Mouse (Mus musculus) yolk sac, embryonic 10.5 days (tissue): Measurements from ENCODE around the gene Arid5b.
"Not testable (repeated sequence)": the region's sequence is repeated elsewhere in the genome, so short reads cannot be mapped to it uniquely, and the experiment has no call there.

ENCODE experiments used
- DNase-seq: peaks from one replicate; pipeline ENCODE4 v3.0.0-alpha.2; 2017; ENCODE audit warnings: low spot score

Arid5b gene

DNA sequence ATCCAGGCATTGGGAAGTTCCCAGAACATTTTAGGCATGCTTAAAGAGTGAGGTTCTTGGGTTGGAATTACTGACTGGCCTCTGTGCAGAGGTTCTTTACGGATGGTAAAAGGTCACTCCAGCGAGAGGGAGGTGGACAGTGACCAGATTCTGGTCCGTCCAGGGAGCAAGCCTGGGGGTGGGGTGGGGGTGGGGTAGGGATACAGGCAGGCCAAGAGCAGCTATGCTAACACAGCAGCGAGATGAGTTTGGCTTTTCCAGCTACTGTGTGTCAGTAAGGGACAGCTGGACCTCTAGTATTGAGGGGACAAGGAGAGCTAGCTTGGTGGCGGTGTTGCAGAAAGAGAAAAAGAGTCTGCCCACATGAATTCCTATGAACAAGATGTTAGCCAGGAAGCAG lies 167.9 kb downstream of the Arid5b start:
- no peak for DNase-seq

DNA sequence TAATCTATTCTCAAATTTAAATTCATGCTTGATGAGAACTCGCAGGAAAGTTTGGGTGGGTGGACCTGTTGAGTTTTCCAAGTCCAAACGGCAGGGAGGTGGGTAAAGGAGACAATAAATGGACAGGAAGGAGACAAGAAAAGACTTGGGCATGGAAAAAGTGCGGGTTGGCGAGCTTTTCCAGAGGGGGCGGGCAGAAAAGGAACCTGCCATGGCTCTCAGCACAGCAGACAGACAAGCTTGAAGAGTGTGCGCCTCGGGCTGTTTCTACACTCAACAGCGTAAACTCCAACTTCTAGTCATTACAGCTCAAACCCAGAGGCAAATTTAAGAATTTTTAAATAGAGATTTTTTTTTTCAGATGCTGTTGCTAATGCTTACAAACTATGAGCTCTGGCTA lies 168.4 kb downstream of the Arid5b start:
- DNase-seq = no peak

DNA sequence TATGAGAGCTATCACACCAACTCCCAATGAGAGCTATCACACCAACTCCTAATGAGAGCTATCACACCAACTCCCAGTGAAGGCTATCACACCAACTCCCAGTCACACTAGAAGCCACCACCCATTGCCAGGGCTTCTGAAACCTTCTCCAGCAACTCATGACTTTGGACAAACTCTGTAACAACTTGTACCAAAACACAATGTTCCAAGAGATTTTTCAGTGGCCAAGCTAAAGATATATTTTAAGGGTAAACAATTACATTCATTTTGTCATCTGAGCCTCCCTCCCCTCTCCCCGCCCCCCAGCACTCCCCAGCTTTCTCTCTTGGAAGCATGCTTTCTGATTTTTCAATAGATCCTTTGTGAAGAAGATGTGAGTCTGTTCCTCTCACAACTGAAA lies 168.9 kb downstream of the Arid5b start:
- DNase-seq = no peak

DNA sequence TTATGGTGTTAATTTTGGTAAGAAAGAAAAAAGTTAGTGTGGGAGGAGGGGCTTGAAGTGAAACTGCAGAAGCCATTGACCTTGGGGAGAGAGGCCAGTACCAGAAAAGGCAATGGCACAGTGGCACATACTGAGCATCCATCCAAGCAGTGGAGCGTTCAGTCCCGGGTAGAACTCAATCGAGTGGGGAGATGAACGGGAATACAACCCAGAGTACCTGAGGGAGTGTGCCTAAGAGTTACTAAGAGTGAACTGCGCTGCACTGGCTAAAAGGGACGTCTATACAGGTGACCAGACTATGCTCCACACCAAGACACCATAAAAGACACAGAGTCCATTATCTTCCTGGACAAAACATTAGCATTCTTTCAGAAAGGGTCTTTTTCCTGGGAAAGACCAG lies 170.8 kb downstream of the Arid5b start:
- DNase-seq = no peak

DNA sequence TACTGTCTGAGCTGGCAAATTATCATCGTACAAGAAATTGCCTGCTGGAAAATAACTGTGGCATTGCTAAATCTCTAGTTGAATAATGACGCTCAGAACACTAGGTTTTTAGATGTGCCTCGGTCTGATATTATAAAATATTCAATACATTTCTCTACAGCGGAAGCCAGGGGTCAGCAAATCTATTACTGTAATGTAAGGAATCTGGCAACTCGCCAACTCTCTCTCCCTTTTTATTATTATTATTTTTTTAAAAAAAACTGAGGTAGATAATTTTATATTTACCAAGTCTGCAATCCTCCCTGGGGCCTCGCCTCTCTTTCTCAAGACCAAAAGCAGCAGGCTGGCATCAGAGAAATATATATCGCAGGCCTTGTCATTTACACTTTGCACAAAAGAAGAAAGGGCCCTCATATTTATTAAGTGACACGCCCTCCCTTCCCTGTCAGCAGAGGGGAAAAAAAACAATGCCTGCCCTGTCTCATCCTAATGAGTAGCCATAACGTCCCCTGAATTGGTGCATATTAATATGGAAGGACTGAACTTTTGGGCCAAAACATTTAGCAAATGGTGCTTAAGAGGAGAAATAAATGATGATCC lies 172.1 kb downstream of the Arid5b start:
- DNase-seq = no peak

DNA sequence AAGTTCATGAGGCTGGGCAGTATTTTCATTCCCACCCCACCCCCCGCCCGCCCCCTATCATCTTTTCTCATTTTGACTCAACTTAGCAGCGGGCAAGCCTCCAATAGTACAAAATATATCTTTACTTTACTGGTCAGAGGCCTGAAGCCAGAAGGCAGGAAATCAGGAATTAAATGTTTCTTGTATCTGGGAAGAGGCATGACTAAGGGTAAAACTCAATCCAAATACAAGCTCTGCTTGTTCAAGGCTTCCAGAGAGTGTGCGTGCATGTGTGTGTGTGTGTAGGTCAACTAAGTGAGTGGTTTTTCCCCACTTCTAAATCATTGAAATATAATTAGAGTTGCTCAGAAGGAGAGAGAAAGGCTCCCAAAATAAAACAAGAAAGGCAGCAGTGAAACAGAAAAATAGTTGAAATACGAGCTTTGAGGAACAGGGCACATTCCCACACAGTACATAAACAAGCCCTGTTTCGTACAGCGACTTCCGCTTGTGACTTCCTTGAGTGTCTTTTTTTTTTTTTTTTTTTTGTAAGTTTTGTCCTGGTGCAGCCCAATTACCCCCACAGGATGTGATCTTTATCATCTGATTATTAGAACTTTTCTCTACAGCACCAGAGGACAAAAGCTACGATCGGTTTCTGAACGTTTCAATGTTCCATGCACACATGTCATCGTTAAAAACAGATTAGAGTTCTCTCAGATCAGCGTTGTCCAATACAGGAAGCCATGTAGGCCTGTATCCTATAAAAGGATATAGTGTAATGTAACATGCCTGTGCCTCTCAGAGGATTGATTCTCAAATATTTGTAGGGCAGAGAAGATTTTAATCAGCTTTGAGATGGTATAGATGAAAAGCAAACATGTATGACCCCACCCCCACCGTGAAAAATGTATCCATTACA lies 173.4 kb downstream of the Arid5b start:
- no peak for DNase-seq

DNA sequence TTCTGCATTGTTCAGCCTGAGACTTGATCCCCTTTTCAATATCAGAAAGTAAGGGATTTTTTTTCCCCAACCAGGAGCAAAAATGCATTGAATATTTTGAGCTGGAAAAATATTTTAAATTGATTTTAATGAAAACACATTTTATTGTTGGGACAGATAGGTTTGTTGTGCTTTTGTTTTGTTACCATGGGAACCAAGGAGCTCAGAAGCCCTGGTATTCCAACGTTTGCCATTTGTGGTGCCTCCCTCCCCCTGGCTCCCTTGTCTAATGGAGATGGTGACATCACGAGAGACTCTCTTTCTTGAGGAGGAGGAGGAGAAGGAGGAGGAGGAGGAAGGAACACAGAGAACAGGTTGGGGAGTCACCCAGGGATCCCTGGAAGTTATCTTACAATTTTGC lies 174.1 kb downstream of the Arid5b start:
- DNase-seq = no peak

DNA sequence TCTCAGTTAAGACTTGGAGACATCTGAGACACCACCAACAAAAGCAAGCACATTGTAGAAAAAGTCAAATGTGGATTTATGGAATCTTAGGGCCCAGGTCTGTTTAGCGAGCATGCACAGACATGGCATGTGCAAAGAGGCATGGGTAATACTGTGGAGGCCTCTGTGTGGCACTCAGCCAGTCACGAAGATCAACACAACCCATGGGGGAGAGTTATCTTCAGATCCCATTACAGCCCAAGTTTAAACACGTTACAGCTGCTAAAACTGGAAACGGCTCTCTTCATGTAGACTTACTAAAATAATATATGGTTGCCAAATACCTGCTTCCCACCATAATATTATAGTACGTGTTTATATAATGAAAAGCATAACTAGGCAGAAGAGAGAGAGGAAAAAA lies 174.6 kb downstream of the Arid5b start:
- no peak for DNase-seq

DNA sequence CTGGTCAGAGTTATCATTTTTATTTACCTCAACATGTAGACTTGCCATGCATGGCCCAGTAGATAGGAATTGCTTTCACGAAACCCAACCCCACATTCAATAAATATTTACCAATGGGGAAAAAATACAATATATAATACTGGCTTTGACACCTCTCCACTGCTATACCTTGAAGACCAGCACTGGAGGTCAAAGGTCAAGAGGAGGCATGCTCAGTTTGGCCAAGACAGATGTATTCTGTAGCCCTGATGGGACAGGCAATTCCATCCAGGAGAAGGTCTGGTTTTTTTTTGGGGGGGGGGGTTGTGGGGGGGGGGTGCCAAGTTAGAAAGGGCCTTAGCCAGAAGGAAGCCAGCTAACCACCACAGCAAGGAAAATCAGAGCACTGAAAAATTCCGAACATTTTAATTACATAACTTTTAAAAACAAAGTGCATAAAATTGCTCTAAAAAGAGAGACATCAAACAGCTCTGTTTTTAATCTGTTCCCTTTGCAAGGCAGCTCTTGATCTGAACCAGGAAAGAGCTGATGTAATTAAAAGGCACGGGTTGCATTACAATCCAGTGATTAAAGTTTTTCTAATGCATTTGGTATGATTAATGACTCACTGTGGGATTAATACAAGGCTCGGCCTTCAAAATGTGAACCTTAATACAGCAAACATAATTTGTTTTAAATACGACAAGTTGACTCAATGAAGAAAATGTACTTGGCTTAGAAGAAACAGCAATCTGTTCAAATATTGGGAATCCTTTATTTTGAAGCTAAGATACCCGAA lies 175.3 kb downstream of the Arid5b start:
- no peak for DNase-seq

DNA sequence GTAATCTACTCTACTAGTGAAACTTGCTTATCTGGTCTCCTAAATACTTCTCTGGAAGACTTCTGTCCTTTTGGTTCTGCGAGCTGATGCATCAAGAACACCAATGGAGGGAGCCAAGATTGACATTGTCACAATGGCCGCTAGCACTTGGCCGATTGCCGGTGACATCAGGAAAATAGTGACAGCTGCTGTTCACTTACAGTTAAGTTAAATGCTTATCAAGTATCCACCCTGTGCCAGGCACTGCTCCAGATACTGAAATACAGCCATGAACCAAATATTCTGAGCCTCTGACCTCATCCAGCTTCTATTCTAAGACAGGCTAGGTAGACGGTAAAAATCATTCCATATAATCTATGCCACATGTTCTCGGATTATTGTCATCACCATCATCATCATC lies 176.0 kb downstream of the Arid5b start:
- DNase-seq = no peak

DNA sequence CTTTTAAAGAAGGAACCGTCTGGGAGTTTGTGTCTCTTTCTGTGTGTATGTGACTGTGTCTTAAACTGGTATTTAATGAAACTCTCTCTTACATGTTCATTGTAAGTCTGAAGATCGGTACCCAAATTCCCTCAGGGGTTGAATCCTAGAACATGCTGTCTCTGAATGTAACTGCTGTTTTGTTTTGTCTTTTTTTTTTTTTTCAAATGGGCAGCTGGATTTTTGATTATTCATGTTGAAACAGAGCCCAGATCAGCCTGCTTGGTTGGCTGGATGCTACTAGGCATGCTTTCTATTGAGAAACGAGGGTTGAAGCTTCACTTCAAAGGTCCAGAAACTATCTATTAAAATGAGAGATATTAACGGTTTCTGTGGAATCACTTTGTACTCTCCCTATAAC lies 177.3 kb downstream of the Arid5b start:
- no peak for DNase-seq

DNA sequence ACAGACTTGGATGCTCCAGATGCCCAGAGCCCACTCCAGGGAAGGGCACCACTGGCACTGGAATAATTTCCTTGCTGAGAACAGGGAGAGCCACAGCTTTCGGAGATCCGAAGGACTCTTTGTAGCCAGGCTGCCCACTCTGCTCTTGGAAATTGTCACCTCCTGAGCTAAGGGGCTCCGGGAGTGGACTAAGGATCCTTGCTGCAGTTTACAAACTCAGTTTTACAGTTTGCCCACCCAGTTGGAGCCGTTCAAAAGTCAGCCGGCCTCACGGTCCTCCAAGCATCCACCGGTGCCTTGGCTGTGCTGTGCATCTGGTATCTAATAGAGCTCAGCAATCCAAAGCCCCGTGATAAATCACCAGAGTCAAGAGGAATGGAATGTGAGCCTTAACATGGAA lies 178.0 kb downstream of the Arid5b start:
- peak; percentile 18 for DNase-seq

DNA sequence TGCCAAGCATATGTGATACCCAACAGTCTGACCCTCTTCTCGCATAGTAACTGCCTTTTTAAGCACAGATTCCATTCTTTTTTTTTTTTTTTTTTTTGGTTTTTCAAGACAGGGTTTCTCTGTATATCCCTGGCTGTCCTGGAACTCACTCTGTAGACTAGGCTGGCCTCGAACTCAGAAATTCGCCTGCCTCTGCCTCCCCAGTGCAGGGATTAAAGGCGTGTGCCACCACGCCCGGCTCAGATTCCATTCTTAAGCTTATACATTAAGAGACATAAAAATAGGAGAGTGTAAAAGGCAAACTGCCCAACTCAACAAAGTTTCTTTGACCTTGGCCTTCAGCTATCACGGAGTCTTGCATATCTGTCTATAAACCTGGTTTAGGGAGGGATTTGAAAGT lies 178.7 kb downstream of the Arid5b start:
- not testable (repeated sequence) for DNase-seq

DNA sequence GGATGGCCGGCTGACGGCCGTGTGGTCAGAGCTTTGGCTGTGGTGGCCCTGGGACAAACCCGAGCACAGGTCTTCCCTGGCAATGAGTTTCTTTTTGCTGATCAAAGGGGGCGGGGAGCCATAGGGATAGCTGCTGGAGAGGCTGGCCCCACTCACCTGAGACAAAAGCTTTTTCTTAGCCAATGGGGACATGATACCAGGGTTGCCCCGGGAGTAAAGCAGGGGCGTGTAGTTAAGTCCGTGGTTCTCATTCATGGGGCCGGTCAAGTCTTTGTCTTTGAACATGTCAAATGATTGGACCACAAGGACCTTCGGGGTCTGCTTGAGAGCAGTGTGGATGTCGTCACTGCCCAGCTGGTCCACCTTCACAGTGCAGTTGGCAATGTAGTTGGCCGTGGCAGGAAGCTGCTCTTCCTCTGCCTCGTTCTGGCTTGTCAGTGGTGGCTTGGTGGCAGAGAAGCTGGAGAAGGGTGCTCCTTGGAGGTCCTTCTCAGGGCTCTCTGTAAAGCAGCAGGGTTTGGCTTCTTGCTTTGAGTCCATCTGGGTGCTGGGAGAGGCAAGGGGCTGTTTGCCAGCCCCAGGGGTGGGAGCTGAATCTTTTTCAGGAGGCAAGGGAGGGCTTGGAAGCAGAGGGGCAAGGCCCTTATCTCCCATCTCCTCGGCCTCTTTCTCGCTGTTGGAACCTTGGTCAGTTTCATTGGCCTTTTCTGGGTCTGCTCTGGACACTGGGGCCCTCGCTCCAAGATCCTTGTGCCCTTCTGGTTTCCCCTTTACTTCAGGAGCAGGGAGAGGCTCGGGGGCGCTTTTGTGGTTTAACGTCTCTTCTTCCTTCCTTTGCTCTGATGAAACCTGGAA lies 180.5 kb downstream of the Arid5b start:
- no peak for DNase-seq

DNA sequence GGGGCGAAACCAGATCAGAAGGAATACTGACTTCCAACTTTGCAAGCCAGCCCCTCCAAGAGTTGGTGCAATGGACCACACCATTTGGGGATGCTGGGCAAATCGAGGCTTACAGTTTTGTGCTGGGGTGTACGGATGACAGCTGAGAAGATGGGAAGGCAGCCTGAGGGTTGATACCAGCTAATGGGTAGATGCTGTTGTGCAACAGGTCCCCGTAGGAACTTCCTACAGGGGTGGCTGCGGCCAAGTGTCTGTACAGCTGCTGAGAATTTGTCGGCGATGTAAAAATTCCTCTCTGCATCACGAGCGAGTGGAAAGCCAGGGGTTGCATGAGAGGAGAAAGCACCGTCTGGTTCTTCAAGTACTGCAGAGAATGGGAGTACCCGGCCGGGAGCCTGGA lies 182.1 kb downstream of the Arid5b start:
- DNase-seq = no peak

DNA sequence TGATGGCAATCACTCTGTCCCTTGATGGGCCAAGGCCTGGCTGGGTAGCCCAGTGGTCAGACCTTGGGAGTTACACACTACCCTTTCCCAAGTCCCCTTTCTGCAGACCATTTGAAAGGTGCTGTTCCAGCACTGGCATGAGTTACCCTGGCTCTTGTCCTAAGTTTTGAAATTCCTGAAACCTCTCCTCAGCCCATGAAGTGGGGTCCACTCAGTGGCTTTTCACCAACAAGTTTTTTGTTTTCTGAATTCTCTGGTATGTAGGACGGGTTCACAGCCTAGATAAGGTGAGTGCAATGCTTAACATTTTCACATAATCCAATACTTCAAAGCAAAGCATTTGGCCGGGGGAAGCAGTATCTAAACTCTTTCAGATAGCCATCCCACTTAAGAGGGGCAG lies 183.4 kb downstream of the Arid5b start:
- DNase-seq = no peak

DNA sequence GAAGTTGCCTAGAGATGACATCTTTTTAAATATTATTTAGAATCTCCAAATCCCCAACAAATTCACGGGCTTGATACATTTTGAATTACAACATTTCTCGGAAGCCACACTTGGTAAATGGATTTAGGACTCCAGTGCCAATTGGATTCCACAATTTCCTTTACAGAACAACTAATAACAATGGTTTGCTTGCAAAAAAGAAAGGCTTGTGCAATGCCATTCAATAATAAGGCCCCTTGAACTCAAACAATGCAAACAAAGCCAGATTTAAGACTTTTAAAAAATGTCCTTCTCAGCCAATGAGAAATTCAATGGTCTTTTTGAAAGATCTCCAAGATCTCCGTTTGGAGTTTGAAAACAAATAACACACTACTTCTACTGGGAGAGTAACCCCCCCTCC lies 185.0 kb downstream of the Arid5b start:
- no peak for DNase-seq

DNA sequence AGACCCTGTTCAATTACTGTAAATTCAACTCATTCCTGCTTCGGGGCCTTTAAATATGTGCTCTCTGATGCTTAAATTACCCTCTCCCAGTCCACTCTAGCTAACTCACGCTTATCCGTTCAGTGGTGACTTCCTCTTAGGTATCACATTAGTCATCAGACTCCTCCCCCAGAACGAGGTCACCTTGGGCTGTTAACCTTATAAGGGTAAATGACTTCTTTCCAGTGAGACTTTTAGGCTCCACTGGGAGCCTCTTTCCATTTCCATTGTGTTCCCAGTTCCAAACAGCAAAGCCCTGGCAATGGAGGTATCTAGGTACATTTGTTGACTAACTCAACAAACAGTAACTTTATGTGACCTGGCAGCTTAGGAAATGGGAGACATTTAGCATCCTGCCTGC lies 186.7 kb downstream of the Arid5b start:
- no peak for DNase-seq

DNA sequence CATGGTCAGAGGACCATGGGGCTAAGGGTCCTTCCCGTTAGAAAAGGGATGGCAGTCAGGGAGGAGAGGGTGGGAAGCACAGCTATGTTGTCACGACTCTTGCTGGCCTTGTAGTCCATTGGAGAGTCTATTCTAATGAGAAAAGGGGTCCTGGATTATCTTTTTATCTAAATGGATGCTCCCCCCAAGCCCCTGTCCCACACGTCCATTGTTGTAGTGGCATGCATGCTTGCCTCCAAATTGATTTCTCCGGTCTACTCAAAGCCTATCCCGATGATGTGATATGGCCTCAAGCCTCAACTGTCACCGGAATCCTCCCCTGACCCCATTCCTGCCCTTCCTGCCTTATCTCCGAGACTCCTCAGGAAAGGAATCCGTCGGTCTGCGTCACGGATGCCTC lies 187.5 kb downstream of the Arid5b start:
- no peak for DNase-seq

DNA sequence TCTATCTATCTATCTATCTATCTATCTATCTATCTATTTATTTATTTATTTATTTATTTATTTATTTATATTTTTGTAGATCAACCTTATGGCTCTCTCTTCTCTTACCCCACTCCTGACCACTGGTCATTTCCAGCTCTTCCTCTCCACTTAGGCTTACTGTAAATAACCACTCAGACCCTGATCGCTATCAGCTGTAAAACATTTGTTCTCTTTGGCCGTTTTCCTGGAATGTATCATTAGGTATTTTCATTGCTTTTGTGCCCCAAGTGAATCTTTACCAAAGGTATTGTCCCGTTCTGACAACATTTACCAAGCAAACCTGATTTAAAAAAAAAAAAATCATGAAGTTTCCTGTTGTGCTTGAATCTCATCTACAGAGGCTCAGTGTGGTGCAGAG lies 188.0 kb downstream of the Arid5b start:
- DNase-seq = no peak

DNA sequence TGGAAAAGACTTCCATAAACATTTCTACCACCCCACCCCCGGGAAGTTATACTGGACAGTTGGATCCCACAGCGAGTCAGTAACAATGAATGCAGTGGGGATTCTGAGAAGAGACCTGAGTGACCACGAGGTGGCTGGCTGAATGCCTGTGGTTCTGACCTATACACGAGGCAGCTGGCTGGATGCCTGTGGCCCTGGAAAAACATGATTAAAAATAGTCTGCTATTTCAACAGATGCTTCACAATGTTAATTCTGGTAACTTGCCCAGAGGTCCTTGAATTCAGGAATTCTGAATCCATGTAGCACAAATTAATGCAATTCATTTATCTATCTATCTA lies 188.4 kb downstream of the Arid5b start:
- DNase-seq = no peak
